Mouse (Mus musculus): ENCODE data around the gene Asap3.

The Asap3 gene

DNA sequence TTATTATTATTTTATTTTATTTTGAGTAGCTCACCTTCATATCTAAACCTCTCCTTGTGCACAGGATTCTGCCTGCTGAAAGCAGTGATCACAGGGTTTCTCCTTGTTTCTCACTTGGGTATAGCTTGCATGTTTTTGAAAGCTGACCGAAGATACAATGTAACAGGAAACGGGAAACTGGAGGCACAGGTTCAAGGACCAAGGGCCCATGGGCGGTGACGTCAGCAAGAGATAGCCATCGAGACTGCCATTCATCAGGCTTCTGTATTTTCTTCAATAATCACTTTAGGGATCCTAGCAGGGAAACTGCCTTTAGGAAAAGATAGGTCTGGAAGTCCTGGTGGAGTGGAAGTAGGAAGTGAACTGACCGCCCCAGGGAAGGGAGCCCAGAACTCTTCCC is 85.5 kb downstream of the Asap3 start:
- DNase-seq (ENCODE audit: inconsistent ontology term), result no peak
